Mouse (Mus musculus) T-helper 17 cell (primary cell): ENCODE measurements around the gene Bdkrb2.

Source experiments
- in situ Hi-C, 2 experiments: fragments of 300-600 bp; cut with MboI, MseI; formaldehyde crosslinking; loops; 1 replicate in 1 of 2; 2 replicates in 1 of 2; pipeline ENCODE4 v1.15.1; 2025; ENCODE audit warnings: high pct_unique_total_duplicates in 2 of 2

Gene Bdkrb2

DNA sequence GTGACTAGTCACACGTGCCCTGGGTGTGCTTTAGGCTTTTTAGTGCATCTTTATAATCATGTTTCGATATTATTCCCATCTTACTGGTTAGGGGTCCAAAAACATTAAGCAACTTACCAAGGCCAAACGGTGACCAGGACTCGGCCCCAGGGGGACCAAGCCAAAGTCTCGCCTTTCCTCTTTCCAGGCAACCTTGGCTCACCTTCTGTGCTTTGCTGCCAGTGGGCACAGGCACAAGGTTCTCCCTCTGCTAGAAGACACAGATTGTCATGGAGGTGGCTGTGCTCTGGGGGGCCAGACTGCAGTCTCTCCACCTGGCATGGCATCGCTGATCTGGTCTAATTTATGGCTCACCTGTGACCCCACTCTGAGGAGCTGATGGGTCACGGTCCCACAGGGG is 27.8 kb downstream of the Bdkrb2 start:
- in situ Hi-C loops = no loop called here

DNA sequence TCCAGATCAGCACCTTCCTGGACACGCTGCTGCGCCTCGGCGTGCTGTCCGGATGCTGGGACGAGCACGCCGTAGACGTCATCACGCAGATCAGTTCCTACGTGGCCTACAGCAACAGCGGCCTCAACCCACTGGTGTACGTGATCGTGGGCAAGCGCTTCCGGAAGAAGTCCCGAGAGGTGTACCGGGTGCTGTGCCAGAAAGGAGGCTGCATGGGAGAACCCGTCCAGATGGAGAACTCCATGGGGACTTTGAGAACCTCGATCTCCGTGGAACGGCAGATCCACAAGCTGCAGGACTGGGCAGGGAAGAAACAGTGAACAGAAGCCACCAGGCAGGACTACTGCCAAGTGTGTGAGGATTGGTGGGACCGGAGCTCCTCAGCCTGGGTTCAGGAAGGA is 29.3 kb downstream of the Bdkrb2 start:
- in situ Hi-C loops = no loop called here

DNA sequence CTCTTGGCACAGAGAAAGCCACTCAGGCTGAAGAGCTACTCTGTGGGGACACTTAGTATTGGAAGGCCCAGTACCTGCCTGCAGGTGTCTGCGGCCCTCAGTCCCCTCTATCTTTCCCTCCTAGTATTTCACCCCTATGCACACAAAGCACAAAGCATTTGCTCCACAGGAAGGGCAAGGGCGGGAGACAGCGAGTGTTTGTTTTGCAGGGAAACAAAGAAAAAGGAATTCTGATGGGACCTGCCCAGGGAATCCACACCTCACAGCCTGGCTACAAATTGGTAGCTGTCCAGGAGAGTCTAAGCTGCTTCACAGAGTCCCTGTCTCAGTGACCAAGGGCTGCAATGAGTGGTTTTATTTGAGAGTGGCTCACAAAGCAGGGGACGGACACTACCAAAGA is 30.4 kb downstream of the Bdkrb2 start:
- in situ Hi-C loops = no loop called here

DNA sequence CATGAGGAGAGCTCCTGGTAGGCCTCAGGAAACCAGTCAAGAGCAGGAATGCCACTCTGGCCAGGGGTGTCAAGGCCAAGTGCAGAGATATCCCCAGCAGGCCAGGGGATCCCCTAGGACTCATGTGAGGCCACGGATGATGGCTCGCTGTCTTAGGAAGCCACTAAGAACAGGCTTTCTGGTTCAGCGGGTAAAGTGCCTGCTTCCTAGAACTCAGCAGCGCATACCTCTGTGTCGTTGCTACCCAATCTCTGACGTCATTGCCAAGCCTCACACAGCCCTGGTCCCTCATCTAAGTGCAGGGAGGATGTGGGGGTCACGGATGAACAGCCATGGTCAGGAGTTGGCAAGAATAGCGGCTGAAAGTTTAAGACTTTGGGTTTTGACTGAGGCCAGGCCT is 34.1 kb downstream of the Bdkrb2 start:
- in situ Hi-C loops = no loop called here

DNA sequence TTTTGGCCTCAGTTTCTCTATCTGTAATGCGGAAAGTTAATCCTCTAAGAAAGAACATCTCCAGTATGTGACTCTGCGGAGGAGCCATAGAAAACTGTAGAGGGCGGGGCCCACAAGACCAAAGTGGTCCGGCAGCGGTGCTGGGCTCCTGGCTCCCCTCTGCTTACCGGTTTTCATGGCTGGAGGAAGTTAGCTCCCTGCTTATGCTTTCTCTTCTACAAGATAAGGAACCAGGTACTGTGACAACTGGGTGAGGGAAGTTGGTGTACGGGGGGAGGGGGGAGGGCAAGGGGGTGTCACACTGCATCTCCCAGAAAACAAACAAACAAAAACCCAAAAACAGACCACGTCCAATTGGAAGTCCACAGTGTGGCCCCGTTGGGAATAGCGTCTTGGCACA is 35.5 kb downstream of the Bdkrb2 start:
- in situ Hi-C loops = no loop called here

DNA sequence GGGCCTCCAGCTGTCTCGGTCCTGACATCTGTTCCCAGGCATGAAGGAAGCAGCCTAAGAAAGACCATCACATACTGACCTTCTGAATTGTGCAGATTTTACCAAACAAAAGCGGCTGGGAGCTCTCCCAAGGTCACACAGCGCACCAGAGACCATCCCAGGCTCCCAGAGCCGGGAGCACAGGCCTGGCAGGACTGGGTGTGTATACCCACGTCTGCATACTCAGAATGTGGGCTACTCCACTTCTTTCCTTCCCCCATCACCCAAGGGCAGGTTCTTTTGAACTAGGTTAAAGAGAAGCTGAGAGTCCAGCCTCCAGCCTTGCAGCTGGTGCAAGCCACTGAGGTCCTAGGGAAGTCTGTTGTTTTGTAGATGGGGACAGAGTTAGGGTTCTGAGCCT is 36.1 kb downstream of the Bdkrb2 start:
- in situ Hi-C loops = no loop called here

DNA sequence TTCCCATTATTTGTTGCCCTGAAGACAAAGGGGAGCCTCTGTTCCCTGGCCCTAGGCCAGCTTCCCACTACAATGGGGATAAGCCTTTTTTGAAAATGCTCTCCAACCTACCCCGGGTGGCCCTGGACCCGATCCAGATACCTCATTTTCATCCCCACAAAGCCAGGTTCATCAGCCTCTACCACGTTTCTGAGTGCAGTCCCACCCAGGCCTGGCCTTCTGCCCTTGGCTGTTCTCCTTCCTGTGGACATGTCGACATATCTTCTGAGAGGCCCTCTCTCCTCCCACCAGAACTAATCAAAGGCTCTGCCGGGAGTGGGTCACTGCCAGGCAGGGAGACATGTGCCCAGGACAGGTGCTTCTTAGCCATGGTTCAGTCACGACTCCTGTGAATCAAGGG is 38.6 kb downstream of the Bdkrb2 start:
- in situ Hi-C loops = loop anchor here in 1 of 2 experiments (5.0 kb wide), 1 partner anchor 109 kb away; no protein-coding TSS in a partner anchor

DNA sequence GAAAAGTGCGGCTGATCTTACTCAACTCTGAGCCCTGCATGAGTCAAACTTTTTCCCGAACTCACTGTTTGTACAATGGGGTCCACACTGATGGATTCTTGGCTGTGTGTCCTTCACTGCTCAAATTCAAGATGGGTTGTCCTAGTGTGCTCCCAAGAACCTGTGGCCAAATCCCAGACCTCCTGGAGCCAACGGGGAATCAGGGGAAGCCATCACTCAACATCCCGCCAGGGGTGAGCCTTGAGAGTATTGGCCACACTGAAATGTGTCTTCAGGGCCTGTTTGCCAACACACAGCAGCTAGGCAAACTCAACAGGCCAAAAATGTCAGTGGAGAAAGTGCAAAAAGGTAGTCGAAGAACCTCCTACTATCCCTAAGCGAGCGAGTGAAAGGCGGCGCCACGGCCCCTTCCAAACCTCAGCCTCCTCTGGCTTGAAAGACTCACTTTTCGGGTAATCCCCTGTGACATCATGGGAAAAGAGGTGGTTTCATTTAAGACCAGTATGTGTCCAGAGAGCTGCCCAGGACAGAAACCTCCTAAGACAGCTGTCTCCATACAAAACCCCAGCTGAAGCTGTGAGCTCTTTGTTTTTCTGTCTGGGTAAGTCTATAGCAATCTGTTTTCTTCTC is 39.7 kb downstream of the Bdkrb2 start, which contains the start of gene Bdkrb1:
Bdkrb1 (plus strand) TSS at position 505 of the 630 bp plus-strand sequence.
- in situ Hi-C loops = loop anchor here in 1 of 2 experiments (5.0 kb wide), 1 partner anchor 110 kb away; no protein-coding TSS in a partner anchor

DNA sequence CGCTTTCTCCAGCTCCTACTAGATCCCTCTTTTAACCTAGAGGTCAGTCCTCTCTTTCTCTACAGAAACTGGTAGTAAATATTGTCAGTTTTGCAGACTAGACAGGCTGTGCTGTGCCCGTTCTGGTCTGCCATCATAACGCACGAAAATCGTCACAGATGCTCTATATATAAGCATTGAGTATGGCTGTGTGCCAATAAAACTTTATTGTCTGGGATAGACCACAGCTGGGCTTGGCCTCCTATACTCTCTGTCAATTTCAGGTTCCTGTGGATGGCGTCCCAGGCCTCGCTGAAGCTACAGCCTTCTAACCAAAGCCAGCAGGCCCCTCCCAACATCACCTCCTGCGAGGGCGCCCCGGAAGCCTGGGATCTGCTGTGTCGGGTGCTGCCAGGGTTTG is 40.9 kb downstream of the Bdkrb2 start:
- in situ Hi-C loops = loop anchor here in 1 of 2 experiments (5.0 kb wide), 1 partner anchor 112 kb away; no protein-coding TSS in a partner anchor

DNA sequence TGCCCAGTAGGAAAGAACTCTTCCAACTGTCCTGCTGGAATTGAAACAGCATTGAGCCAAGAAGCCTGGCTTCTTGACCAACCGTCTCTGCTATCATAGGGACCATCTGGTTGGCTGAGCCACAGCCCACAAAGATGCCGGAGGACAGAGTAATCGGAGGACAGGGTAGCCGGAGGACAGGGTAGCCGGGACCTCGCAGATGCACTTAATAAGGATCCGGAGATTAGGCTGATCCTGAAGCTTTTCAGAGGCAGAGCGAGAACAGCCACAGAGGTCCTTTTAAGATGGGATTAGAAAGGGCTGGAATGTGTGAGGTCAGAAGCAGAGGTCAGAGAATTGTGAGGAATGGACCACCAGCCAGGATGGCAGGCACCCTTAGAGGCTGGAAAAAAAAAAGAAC is 42.2 kb downstream of the Bdkrb2 start:
- in situ Hi-C loops = no loop called here

DNA sequence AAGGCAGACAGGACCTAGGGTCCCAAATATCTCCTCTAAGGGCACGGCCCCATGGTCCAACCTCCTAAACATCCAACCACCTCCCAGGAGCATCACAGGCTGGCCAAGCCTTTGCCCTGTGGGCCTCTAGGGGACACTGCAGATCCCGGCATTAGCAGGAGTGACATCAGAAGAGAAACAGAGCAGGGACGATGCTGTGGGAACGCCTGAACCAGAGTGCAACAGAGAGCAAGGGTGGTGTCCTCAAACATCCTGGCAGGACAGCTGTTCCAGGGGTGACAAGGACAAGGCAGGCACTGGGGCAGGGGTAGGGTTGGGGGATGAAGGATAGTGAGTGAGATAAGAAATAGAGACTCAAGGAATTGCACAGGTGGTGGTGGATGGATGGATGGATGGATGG is 43.9 kb downstream of the Bdkrb2 start:
- in situ Hi-C loops = no loop called here

DNA sequence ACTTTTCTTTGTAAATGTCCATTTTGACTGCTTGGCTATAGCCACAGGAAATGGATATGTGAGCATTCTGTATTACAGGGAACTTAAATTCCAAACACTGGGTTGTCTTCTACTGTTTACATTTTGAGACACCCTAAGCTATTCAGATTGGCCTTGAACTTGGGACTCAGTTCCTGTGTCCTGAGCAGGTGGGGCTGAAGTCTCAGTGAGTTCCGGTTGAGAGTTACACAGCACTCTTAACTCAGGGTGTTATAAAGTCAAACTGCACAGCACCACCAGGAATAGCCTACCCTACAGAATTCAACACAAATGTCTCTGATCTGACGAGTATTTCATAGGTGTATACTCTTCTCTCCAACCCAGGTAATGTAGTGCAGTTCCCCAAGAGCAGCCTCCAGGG is 48.0 kb downstream of the Bdkrb2 start:
- in situ Hi-C loops = no loop called here

DNA sequence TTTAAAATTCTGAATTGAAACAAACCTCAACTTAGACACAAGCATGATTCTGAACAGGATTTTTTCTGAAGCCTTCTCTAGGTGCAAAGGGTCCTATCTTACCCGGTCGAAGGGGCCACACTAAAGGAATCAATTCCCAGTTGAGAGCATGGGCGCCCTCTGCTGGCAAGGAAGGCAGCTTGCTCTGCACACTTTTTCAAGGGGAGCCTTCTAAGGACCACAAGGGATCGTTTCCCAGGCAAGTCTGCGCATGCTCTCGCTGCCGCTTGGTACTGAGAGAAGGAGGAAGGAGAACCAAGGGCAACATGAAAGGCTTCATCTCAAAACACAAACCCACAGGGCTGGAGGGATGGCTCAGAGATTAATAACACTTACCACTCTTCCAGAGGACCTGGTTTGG is 48.7 kb downstream of the Bdkrb2 start:
- in situ Hi-C loops = no loop called here

DNA sequence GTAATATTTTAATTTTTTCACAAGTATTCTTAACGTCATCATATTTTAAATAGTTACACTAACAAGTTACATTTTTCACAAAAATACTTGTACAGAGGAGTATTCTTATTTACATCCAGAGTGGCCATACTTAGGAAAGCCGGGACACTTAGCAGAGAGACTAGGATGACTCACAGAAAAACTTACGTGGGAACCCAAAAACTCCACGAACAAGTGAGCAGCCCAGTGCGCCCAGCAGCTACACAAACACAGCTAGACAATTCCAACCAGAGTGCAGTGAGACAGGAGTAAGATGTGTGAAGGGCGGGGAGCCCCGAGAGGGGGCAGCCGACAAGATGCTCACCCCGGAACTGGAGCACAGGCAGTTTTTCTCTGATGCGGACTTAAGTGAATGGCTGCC is 50.5 kb downstream of the Bdkrb2 start:
- in situ Hi-C loops = no loop called here

DNA sequence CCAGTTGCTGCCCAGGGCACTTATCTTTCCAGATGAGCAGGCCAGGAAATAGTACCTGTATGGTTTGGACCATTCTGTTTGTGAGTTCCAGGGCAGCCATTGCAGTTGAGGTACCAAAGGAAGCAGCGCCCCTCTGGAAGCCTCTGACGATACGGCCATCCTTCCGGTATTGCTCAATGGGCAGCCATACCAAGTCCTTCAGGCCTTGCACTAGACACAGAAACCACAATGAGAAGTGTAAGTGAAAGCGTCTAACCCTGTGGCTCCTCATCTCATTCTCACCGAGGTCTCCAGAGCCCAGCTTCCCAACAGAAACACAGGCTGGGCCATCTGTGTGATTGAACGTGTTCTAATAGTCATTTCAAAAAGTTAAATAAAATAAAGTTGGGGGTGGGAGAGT is 59.0 kb downstream of the Bdkrb2 start:
- in situ Hi-C loops = loop anchor here (5.0 to 10.0 kb wide), 2 partner anchors 40 to 917 kb away; no protein-coding TSS in a partner anchor

DNA sequence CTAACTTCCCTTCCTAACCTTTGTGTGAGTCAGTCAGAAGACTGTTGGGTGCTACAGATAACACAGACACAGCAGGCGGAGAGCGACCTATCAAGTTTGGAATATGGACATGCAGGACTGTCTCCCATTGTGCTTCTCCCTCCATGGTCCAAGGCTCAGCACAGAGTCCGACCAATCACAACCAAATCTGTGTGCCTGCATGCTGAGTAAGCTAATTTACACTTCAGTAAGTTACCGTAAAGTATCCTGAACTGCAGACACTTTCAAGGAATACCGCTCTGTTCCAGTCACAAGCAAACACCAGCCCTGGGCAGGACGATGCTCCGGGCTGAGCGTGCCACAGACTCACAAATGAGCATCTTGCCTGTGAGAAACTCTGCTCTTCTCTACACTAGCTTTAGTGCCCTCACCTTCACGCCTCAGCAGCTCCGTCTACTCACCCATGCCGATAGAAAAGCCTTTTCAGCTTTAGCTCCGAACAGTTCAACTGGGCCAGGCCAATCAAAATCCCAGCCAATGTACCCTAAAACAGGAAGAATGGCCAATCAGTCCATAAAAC is 60.0 kb downstream of the Bdkrb2 start:
- in situ Hi-C loops = loop anchor here (5.0 to 10.0 kb wide), 2 partner anchors 39 to 918 kb away; no protein-coding TSS in a partner anchor

DNA sequence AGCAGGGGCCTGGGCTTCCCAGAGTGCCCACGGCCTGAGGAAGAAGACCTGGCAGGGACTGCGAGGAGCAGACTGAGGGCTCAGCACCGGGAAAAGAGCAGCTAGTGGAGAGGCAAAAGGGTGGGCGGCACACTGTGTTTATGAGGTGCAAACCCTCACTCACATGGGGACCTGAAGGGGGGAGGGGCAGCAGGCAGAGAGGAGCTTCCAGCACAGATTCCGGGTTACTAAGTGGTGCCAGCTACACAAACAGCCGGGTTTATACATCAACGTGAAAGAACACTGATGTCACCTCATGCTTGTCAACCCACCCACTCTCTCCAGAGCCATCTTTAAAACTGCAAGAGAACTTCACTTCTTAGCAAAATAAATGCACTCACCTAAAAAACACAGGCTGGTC is 62.8 kb downstream of the Bdkrb2 start:
- in situ Hi-C loops = loop anchor here in 1 of 2 experiments (10.0 kb wide), 1 partner anchor 921 kb away; no protein-coding TSS in a partner anchor

DNA sequence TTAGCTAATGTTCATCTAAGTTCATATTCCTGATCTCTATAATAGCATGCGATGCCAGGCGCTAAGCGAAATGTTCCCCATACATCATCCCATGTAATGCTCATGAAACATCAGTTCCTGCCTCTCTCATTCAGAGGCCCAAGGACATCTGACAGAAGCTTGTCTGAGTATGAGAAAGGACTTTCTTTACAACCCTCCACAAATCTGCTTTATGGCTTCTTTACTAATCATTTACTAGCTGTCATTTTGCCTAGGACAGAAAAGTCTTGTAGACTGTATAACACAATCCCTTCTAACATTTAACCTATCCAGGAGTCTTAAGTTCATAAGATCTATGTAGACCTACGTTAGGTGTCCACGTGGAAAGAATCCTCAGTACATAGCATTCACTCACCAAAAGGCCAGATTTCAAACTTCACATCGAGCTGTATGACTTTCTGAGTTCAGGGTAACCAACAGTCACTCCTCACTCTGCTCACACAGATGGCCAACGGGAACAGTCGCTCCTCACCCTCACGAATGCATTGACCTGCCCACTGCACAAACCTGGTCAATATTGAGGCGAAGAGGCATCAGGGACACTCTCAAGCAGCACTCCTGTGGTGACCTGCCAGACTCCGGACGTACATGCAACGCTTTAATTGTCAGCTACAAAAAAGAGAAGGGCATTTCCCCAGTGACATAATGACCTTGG is 71.5 kb downstream of the Bdkrb2 start:
- in situ Hi-C loops = no loop called here

DNA sequence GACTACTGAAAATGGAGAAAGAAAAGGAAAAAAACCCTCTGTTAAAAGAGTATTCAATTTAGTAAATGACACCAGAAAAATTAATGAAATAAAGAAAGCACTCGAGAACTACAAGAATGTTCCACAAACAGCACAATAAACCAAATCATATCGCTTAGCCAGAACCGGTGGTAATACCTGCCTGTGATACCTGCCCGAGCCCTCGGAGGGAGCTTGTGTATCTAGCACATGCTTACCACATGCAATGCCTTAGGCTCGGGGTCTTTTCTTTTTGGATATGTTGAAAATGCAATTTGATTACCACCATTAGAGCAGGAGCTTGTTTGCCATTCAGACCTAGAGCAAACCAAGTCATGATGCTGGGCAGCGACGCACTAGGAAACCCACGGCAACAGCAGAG is 73.5 kb downstream of the Bdkrb2 start:
- in situ Hi-C loops = no loop called here

DNA sequence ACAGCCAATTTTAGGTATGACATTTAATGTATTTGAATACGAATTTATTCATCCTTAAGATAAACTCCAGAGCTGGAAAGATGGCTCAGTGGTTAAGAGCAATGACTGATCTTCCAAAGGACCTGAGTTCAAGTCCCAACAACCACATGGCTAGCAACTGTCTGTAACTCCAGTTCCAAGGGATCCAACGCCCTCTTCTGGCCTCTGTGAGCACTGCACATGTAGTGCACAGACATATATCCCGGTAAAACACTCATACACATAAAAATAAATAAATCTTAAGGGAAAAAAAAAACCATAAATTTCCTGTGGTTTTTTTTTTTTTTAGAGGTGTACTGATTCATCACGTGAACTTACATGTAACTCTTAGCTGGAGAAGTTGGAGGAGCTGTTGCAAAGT is 74.5 kb downstream of the Bdkrb2 start:
- in situ Hi-C loops = no loop called here

DNA sequence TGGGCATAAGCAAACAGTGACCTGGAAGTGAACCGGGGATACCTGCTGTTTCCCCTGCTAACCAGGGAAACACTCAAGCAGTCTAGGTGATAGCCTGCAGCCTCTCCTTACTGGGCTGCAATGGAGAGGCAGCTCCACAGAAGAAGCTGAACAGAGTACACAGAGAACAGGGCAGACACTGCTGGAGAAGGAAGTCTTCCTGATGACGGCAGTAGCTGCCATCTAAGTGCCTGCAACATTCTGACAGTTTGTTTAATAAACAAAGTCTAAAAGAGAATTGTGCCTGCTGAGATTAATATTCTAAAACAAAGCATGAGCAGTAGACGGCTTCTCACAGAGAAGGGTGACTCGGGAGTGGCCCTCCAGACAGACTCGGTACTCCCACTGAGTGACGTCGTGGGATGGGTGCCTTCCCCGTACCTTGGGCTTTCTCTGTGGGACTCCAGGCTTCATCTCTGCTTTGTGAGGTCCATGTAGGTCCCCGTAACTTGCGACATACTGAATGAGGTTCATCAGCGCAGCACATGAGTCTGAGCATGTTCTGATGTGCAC is 79.8 kb downstream of the Bdkrb2 start:
- in situ Hi-C loops = no loop called here
